Mouse (Mus musculus): ENCODE measurements around the gene Clstn2.

Clstn2 gene

DNA sequence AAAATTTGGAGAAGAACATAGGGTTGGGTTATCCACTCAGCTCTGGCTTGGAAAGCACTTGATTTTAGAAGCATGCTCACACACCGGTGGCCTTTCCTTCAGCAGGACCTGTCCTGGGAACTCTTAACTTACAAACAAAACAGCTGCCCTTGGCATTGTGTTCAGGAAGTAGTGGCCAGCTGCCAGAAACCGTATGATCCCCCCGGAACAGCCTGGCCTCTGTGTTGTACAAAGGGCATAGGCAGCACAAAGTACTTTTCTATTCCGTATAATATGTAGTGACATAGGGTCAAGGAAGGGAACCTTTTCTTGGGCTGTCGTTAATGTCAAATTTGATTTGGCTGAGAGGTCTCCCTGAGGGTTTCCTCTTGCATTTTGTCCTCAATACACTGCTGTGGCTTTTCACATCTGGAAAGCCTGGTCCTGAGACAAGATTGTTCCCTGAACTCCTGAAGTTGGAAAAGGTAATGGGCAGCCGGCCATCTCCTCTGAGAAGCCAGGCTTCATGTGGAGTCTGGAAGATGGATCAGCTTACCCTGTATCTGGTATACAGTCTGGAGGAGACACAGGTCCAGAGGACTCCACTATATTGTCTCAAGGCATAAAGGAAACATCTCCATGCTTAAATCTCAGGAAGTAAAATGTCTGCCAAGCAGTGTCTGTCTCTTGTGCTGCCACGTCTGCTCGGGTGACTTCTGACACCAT is 494.8 kb downstream of the Clstn2 start:
- WGBS, result 57% methylated on average over 8 of the region's 8 CpGs

GRCm38 (mm10) chr9:97534196-97534595 is 498.8 kb downstream of the Clstn2 start:
- WGBS, result 48% methylated on average over 2 of the region's 2 CpGs

- WGBS, result 82% methylated on average over 3 of the region's 3 CpGs
Measured at GRCm38 (mm10) chr9:97533306-97533705, 499.7 kb downstream of the Clstn2 start.

GRCm38 (mm10) chr9:97532536-97532935 is 500.4 kb downstream of the Clstn2 start:
- WGBS, result 91% methylated on average over 13 of the region's 13 CpGs

GRCm38 (mm10) chr9:97527926-97528325 is 505.1 kb downstream of the Clstn2 start:
- 91% methylated on average over 1 of the region's 1 CpGs for WGBS

- WGBS, result 89% methylated on average over 1 of the region's 1 CpGs
Measured at GRCm38 (mm10) chr9:97527276-97527675, 505.7 kb downstream of the Clstn2 start.

- WGBS, result 58% methylated on average over 3 of the region's 3 CpGs
Measured at GRCm38 (mm10) chr9:97525563-97525962, 507.4 kb downstream of the Clstn2 start.

GRCm38 (mm10) chr9:97524861-97525260 is 508.1 kb downstream of the Clstn2 start:
- WGBS, result 49% methylated on average over 3 of the region's 3 CpGs

- 97% methylated on average over 3 of the region's 3 CpGs for WGBS
Measured at GRCm38 (mm10) chr9:97520771-97521170, 512.2 kb downstream of the Clstn2 start.

DNA sequence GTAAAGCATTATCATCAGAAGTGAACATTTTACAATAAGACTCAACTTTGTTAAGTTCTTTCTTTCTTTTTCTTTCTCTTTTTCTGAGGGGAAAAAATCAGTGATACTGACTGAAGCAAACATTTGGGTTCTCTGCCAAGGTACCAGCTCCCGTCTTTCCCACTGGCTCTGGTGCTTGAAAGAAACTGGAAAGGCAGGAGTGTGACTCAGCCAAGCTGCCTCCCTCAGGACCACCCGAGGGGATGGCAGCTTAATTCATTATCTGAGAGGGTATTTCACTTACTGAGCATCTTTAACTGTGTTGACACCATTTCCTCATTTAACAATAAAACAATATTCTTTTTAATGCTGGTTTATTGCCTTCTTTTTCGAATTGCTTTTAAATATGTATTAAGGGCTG is 516.0 kb downstream of the Clstn2 start:
- WGBS, result 47% methylated on average over 3 of the region's 3 CpGs

- WGBS, result 58% methylated on average over 2 of the region's 2 CpGs
Measured at GRCm38 (mm10) chr9:97514639-97515038, 518.3 kb downstream of the Clstn2 start.

GRCm38 (mm10) chr9:97512282-97512850 is 520.6 kb downstream of the Clstn2 start:
- WGBS, result 78% methylated on average over 3 of the region's 3 CpGs

GRCm38 (mm10) chr9:97501416-97501815 is 531.6 kb downstream of the Clstn2 start:
- 32% methylated on average over 4 of the region's 4 CpGs for WGBS

DNA sequence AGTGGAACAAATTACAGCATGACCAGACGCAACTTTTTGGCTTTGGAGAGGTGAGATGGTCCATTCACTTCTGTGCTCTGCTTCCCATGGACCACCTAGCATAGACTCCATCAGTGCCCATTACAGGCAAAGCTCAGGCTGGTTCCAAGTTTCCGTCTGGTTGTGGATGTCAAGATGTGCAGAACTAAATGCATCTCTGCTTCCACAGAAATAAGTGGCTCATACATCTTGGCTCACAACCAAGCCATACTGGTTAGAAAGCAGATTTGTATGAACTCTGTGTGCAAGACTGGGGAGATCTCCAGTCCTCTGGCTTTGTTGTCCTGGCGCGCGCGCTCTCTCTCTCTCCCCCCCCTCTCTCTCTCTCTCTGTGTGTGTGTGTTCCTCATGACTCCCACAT is 537.9 kb downstream of the Clstn2 start:
- WGBS, result 74% methylated on average over 6 of the region's 6 CpGs

DNA sequence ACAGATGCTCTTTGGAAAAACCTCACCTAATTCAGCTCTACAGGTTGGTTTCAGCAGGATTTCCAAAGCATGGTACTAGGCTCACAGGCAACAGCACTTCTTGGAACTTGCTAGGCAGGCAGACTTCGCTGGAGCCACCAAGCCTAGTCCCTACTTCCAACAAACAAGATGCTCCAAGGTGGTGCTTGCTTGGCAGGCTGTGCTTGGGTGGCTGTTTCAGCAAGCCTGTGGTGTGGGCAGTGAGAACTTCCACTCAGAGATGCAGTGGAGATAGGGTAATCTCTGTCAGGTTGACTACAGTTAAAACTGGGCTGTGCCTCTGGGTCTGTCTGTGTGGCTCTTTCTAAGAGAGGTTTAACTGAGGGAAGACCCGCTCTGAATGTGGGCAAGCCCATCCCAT is 541.4 kb downstream of the Clstn2 start:
- 68% methylated on average over 2 of the region's 2 CpGs for WGBS

GRCm38 (mm10) chr9:97490591-97491176 is 542.3 kb downstream of the Clstn2 start:
- WGBS, result 42% methylated on average over 2 of the region's 2 CpGs

- 82% methylated on average over 7 of the region's 7 CpGs for WGBS
Measured at GRCm38 (mm10) chr9:97486826-97487225, 546.2 kb downstream of the Clstn2 start.

DNA sequence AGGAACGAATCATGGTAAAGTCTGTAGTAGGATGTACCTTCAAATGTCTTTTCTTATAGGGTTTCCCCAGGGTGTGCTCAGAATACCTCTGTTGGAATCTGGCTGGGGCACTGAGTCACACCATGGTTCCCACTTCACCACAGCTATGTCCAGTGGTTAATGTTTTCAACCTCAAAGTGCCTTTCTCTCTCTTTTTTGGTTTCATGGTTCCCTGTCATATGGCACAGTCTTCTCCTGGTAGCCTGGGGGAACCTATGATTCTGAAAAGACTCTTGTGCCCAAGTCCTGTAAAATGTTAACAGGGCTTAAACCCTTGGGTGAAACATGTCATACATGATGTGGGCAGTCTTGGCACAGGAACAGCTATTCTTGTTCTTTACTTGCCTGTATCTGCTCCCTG is 551.8 kb downstream of the Clstn2 start:
- 66% methylated on average over 1 of the region's 1 CpGs for WGBS

- 56% methylated on average over 2 of the region's 2 CpGs for WGBS
Measured at GRCm38 (mm10) chr9:97476961-97477360, 556.0 kb downstream of the Clstn2 start.

GRCm38 (mm10) chr9:97476456-97476855 is 556.5 kb downstream of the Clstn2 start:
- WGBS, result 89% methylated on average over 3 of the region's 3 CpGs

DNA sequence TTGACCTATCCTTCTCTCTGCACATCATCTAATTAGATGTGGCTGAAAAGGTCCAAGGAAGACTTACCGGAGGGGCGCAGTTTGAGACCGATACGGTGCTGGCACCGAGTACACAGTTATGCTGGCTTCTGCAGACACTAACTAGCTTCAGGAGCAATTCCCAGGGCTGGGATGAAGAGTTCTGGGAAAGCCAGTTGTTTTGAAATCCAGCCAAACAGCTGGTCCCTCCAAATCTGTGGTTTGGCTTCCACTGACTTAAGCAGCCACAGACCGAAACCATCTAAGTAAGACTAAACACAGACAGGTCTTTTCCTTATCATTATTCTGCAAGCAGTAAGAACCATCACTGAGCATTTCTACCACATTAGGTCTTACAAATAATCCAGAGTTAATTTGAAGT is 558.1 kb downstream of the Clstn2 start:
- WGBS, result 84% methylated on average over 6 of the region's 6 CpGs

- WGBS, result 74% methylated on average over 7 of the region's 7 CpGs
Measured at GRCm38 (mm10) chr9:97471014-97471591, 561.9 kb downstream of the Clstn2 start.

- 44% methylated on average over 6 of the region's 6 CpGs for WGBS
Measured at GRCm38 (mm10) chr9:97460452-97460851, 572.5 kb downstream of the Clstn2 start.

Measured in cerebral cortex, adult 2 months (tissue).